Mouse (Mus musculus) stomach, embryonic 16.5 days (tissue): ENCODE data around the gene Tfap4. TPM values are rescaled to one million over a fixed set of nuclear protein-coding genes. Genes with fewer than 3 reads are reported as not detected.
A peak's percentile ranks its signal among the peaks of the same experiment; 100 is the strongest.

Source experiments
- ATAC-seq: fragments of 200-750 bp; cut with Nextera tagmentation; 2 replicates; pipeline ENCODE4 v1.8.0; 2017; ENCODE audit warnings: moderate number of reproducible peaks, moderate TSS enrichment; ENCODE audit not compliant: insufficient read depth, low FRiP score
- H3K27ac ChIP-seq: fragments of 300-500 bp; sonication (generic); 2 replicates; pipeline ENCODE4 v1.5.1; 2014; ENCODE audit warnings: low read length
- H3K27me3 ChIP-seq: fragments of 300-500 bp; sonication (generic); 2 replicates; pipeline ENCODE4 v1.6.1; 2014; ENCODE audit warnings: low read length, control low read depth, mixed read lengths; ENCODE audit not compliant: control insufficient read depth, insufficient read depth
- H3K36me3 ChIP-seq: fragments of 300-500 bp; sonication (generic); 2 replicates; pipeline ENCODE4 v1.6.1; 2014; ENCODE audit warnings: low read length; ENCODE audit not compliant: control insufficient read depth, insufficient read depth
- H3K4me1 ChIP-seq: fragments of 300-500 bp; sonication (generic); 2 replicates; pipeline ENCODE4 v1.6.1; 2014; ENCODE audit warnings: low read length, control low read depth, mixed read lengths; ENCODE audit not compliant: control insufficient read depth, insufficient read depth
- H3K4me2 ChIP-seq: fragments of 300-500 bp; sonication (generic); 2 replicates; pipeline ENCODE4 v1.6.1; 2014; ENCODE audit warnings: low read depth, low read length, mixed read lengths
- H3K4me3 ChIP-seq: fragments of 300-500 bp; sonication (generic); replicated peaks from 2 replicates; pipeline ENCODE4 v1.5.1; 2014; ENCODE audit warnings: mild to moderate bottlenecking, low read length
- H3K9ac ChIP-seq: fragments of 300-500 bp; sonication (generic); 2 replicates; pipeline ENCODE4 v1.6.1; 2014; ENCODE audit warnings: low read length
- H3K9me3 ChIP-seq: fragments of 300-500 bp; sonication (generic); replicated peaks from 2 replicates; pipeline ENCODE4 v1.6.1; 2016; ENCODE audit warnings: low read length, control low read depth; ENCODE audit not compliant: control insufficient read depth
- WGBS: fragments of 180-500 bp; shearing (Covaris S2); extraction: QIAGEN DNeasy Blood & Tissue Kit; methylation state at CpG from one replicate; pipeline ENCODE4 v1.1.7; 2014; 5-methylcytosine and 5-hydroxymethylcytosine counted together
- polyA plus RNA-seq: library from polyadenylated mRNA; unstranded; fragments of >200 nt; fragmentation: Nextera tagmentation; extraction: Ambion mirVana; gene quantifications from 2 replicates; pipeline ENCODE4 v1.2.1, GENCODE M21; 2015

Gene Tfap4
- polyA plus RNA-seq, 1 experiment from 2014 or later: 17.0 TPM

GRCm38 (mm10) chr16:4520673-4521072, 39.0 kb downstream of the Tfap4 start:
- 73% methylated on average over 8 of the region's 8 CpGs for whole genome bisulfite sequencing
- H3K36me3 ChIP-seq: no peaks in the 10 kb centered on the region

GRCm38 (mm10) chr16:4519825-4520224, 39.8 kb downstream of the Tfap4 start:
- Histone ChIP-seq H3K9ac (no peak overlapping the region), H3K36me3 (no peaks in the 10 kb centered on the region), H3K27ac (no peak overlapping the region), H3K4me3 (no peak overlapping the region), H3K4me2 (no peak overlapping the region), H3K9me3 (no peaks in the 10 kb centered on the region), H3K4me1 (no peaks in the 10 kb centered on the region), H3K27me3 (no peaks in the 10 kb centered on the region)
- no peak for ATAC-seq
- WGBS: 96% methylated on average over 2 of the region's 2 CpGs

More at GRCm38 (mm10) chr16:4520673-4521072, 39.0 kb downstream of the Tfap4 start:
- no peaks in the 10 kb centered on the region for H3K4me1 ChIP-seq
- ATAC-seq: no peak
- H3K27me3 ChIP-seq: no peaks in the 10 kb centered on the region
- no peak overlapping the region for H3K4me3 ChIP-seq
- H3K4me2 ChIP-seq: no peak overlapping the region
- H3K9me3 ChIP-seq: no peaks in the 10 kb centered on the region
- no peak overlapping the region for H3K9ac ChIP-seq
- H3K27ac ChIP-seq: no peak overlapping the region

DNA sequence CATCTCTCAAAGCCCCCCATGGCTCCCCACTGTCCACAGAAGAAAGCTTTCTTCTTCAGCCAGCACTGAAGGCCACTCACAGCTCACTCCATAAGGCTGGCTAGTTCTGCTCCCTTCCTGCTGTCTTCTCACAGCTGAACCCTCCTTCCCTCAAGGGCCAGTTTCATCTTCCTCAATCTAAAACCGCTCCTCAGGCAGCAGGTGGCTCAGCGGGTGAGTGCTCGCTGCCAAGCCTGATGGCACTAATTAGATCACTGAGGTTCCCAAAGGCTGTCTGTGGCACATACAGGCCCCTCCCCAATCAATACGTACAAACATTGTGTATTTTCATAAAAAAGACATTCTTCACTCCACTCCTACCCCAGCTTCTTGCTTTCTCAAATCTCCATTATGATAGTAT, 40.5 kb downstream of the Tfap4 start:
- Histone ChIP-seq H3K36me3 (no peaks in the 10 kb centered on the region), H3K27me3 (no peaks in the 10 kb centered on the region), H3K9me3 (no peaks in the 10 kb centered on the region), H3K9ac (no peak overlapping the region), H3K4me3 (no peak overlapping the region), H3K4me2 (no peak overlapping the region), H3K27ac (no peak overlapping the region), H3K4me1 (peaks cover 5% of the 10 kb centered on the region; the same call in 1 of the 2 replicates)
- no peak for ATAC-seq
- 74% methylated on average over 4 of the region's 4 CpGs for WGBS

DNA sequence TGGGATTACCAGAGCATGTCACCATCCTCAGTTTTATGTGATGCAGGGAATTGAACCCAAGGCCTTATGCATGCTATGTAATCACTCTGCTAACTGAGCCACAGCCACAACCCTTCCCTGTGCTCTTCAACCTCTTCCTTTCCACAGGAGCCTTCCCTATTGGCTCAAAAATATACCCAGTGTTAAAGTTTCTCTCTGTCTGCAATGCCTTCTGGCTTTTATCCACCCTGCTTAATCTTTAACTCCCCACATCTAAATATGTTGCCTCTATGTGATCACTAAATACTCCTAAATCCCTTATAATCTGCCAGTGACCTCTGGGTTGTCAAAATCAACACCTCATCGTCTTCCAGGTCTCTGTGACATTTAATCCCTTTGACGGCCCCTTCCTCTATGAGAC, 41.7 kb downstream of the Tfap4 start:
- no peak for ATAC-seq
- Histone ChIP-seq H3K36me3 (no peaks in the 10 kb centered on the region), H3K4me1 (peaks cover 7% of the 10 kb centered on the region), H3K9me3 (no peaks in the 10 kb centered on the region), H3K4me2 (no peak overlapping the region), H3K9ac (no peak overlapping the region), H3K27ac (no peak overlapping the region), H3K27me3 (no peaks in the 10 kb centered on the region), H3K4me3 (no peak overlapping the region)
- 62% methylated on average over 2 of the region's 2 CpGs for WGBS

- H3K27ac ChIP-seq: no peak overlapping the region
- ATAC-seq: no peak
- no peaks in the 10 kb centered on the region for H3K36me3 ChIP-seq
- no peaks in the 10 kb centered on the region for H3K9me3 ChIP-seq
- H3K4me3 ChIP-seq: no peak overlapping the region
- 76% methylated on average over 3 of the region's 3 CpGs for WGBS
- no peaks in the 10 kb centered on the region for H3K27me3 ChIP-seq
- no peak overlapping the region for H3K9ac ChIP-seq
- H3K4me1 ChIP-seq: peaks cover 13% of the 10 kb centered on the region
- H3K4me2 ChIP-seq: no peak overlapping the region
Observed at GRCm38 (mm10) chr16:4514383-4514782, 45.3 kb downstream of the Tfap4 start.

GRCm38 (mm10) chr16:4512661-4513438, 46.8 kb downstream of the Tfap4 start:
- Histone ChIP-seq H3K36me3 (no peaks in the 10 kb centered on the region), H3K9ac (no peak overlapping the region), H3K9me3 (no peaks in the 10 kb centered on the region), H3K4me3 (no peak overlapping the region), H3K4me1 (peaks cover 13% of the 10 kb centered on the region), H3K27me3 (no peaks in the 10 kb centered on the region), H3K27ac (peak overlapping the region; percentile 78), H3K4me2 (no peak overlapping the region)
- WGBS: 37% methylated on average over 3 of the region's 3 CpGs
- peak; percentile 87 for ATAC-seq

DNA sequence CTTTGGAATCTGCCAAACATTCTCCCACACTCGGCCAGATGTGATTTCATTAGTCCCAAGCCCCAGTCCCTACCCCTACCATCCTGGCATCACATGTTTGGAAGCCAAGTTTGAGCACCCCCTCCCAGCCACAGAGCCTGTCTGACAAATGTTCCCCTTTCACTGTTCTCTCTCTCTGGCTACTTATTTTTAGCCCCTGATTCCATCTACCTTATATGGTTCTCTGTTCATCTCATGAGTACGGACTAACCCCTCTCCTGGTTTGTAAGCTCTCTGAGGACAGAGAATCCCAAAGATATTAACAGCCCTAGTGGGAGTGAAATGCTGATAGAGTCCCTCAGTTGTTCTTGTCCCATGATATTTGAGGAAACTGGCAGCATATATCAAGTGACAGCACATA, 48.3 kb downstream of the Tfap4 start:
- no peak overlapping the region for H3K4me2 ChIP-seq
- no peak overlapping the region for H3K9ac ChIP-seq
- no peak overlapping the region for H3K27ac ChIP-seq
- H3K9me3 ChIP-seq: no peaks in the 10 kb centered on the region
- H3K4me3 ChIP-seq: no peak overlapping the region
- peaks cover 13% of the 10 kb centered on the region for H3K4me1 ChIP-seq
- no peaks in the 10 kb centered on the region for H3K27me3 ChIP-seq
- 74% methylated on average over 2 of the region's 2 CpGs for whole genome bisulfite sequencing
- no peak for ATAC-seq
- H3K36me3 ChIP-seq: no peaks in the 10 kb centered on the region

DNA sequence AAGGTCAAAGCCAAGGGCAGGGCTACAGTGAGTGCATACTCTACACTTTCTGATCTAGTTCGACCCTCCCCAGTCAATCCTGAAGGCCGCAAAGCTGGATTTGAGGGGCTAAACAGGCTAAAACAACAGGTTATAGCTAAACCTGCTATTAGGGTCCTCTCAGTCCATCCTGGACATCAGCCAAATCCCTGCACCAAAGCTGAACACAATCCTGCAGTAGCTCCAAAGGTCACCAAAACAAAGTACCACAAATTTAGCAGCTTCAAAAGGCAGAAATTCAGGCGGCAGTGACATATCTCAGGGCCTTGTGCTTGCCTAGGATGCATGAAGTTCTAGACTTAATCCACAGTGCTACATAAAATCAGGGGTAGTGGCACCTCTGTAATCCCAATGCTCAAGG, 53.5 kb downstream of the Tfap4 start:
- Histone ChIP-seq H3K4me1 (no peaks in the 10 kb centered on the region), H3K4me2 (no peak overlapping the region), H3K27me3 (no peaks in the 10 kb centered on the region), H3K27ac (no peak overlapping the region), H3K9me3 (no peaks in the 10 kb centered on the region), H3K36me3 (no peaks in the 10 kb centered on the region), H3K4me3 (no peak overlapping the region), H3K9ac (no peak overlapping the region)
- 76% methylated on average over 3 of the region's 3 CpGs for WGBS
- ATAC-seq: no peak

DNA sequence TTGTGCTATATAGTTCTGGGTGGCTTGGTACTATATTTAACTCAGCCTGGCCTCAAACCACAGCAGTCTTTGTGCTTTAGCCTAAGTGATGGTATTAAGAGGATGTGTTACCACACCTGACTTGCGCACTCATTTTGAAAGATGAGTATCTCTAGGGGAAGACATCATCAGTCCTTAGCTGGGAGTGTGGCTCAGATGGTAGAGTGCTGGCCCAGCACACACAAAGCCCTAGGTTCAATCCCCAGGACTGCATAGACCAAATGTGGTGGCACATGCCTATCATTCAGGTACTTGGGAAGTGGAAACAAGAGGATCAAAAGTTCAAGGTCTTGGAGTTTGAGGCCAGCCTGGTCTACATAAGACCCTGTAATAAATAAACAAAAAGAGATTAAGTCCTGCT, 56.2 kb downstream of the Tfap4 start:
- Histone ChIP-seq H3K36me3 (no peaks in the 10 kb centered on the region), H3K27me3 (no peaks in the 10 kb centered on the region), H3K4me3 (no peak overlapping the region), H3K27ac (no peak overlapping the region), H3K4me1 (no peaks in the 10 kb centered on the region), H3K9me3 (no peaks in the 10 kb centered on the region), H3K9ac (no peak overlapping the region), H3K4me2 (no peak overlapping the region)
- no peak for ATAC-seq
- 93% methylated on average over 1 of the region's 1 CpGs for WGBS
